Mouse (Mus musculus): Measurements from ENCODE around the gene AW549877. TPM values are rescaled to one million over a fixed set of nuclear protein-coding genes. Genes with fewer than 3 reads are reported as not detected.

Gene AW549877
- polyA plus RNA-seq, 1 experiment from 2014 or later: 7.6 TPM

GRCm38 (mm10) chr15:3973300-3973699, 22.2 kb downstream of the AW549877 start:
- WGBS (ENCODE audit: insufficient replicate concordance): 57% methylated on average over 3 of the region's 3 CpGs
- Histone ChIP-seq H3K36me3 (ENCODE audit: control insufficient read depth, insufficient read depth) (no peaks in the 10 kb centered on the region), H3K9me3 (replicated peaks; ENCODE audit: control insufficient read depth, low read length) (no peaks in the 10 kb centered on the region), H3K27me3 (ENCODE audit: control insufficient read depth, insufficient read depth, low read depth, low read length) (no peaks in the 10 kb centered on the region), H3K4me2 (ENCODE audit: low read depth, low read length) (no peak overlapping the region), H3K4me3 (ENCODE audit: low read depth, low read length) (no peak overlapping the region), H3K9ac (ENCODE audit: low read depth, low read length) (no peak overlapping the region), H3K4me1 (ENCODE audit: control insufficient read depth, low read depth, low read length) (no peaks in the 10 kb centered on the region), H3K27ac (ENCODE audit: low read length) (no peak overlapping the region)
- no peak for ATAC-seq (ENCODE audit: low read depth)

DNA sequence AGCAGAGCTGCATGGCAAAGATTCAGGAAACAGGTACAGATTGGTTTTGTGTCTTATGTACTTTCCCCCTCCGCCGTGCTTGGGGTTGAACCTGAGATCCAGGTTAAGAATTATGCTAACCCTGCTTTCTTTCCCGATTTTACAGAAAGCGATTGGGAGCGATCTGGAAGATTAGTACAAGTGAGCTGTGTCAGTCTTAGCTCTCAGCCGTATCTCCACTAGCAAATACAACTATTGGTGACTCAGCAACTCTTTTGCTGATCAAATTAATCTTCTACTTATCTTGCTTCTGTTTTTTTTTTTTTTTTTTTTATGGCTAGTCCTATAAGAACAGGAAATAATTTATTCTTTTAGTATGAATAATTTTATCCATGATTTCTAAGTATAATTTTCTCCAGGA, 25.4 kb downstream of the AW549877 start:
- Histone ChIP-seq H3K4me2 (ENCODE audit: low read depth, low read length) (no peak overlapping the region), H3K9me3 (replicated peaks; ENCODE audit: control insufficient read depth, low read length) (no peaks in the 10 kb centered on the region), H3K4me3 (ENCODE audit: low read depth, low read length) (no peak overlapping the region), H3K36me3 (ENCODE audit: control insufficient read depth, insufficient read depth) (no peaks in the 10 kb centered on the region), H3K27ac (ENCODE audit: low read length) (no peak overlapping the region), H3K4me1 (ENCODE audit: control insufficient read depth, low read depth, low read length) (no peaks in the 10 kb centered on the region), H3K27me3 (ENCODE audit: control insufficient read depth, insufficient read depth, low read depth, low read length) (no peaks in the 10 kb centered on the region), H3K9ac (ENCODE audit: low read depth, low read length) (no peak overlapping the region)
- no peak for ATAC-seq (ENCODE audit: low read depth)
- 77% methylated on average over 6 of the region's 6 CpGs for WGBS (ENCODE audit: insufficient replicate concordance)

DNA sequence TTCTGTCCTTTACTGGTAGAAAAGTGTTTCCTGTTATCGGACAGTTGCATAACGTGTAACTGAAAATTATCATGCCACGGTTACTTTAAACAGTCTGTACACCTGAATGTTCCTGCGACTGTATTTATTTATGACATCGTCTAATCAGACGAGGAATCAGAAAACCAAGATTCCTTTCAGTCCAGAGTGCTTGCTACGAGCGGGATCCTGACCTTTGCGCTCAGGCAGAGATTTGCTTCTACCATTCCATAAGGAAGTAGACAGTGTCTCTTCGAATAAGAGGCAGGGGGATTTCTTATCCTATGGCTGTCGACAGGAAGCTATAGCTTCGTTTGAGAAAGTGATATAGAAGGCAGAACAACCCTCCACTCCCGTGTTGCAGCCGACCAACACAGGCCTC, 25.8 kb downstream of the AW549877 start:
- 68% methylated on average over 14 of the region's 14 CpGs for WGBS (ENCODE audit: insufficient replicate concordance)
- ATAC-seq (ENCODE audit: low read depth): no peak
- no peak overlapping the region for H3K4me3 ChIP-seq (ENCODE audit: low read depth, low read length)
- no peaks in the 10 kb centered on the region for H3K9me3 ChIP-seq (replicated peaks; ENCODE audit: control insufficient read depth, low read length)
- H3K4me2 ChIP-seq (ENCODE audit: low read depth, low read length): no peak overlapping the region
- H3K9ac ChIP-seq (ENCODE audit: low read depth, low read length): no peak overlapping the region
- no peaks in the 10 kb centered on the region for H3K27me3 ChIP-seq (ENCODE audit: control insufficient read depth, insufficient read depth, low read depth, low read length)
- H3K36me3 ChIP-seq (ENCODE audit: control insufficient read depth, insufficient read depth): no peaks in the 10 kb centered on the region
- H3K27ac ChIP-seq (ENCODE audit: low read length): no peak overlapping the region
- H3K4me1 ChIP-seq (ENCODE audit: control insufficient read depth, low read depth, low read length): no peaks in the 10 kb centered on the region

DNA sequence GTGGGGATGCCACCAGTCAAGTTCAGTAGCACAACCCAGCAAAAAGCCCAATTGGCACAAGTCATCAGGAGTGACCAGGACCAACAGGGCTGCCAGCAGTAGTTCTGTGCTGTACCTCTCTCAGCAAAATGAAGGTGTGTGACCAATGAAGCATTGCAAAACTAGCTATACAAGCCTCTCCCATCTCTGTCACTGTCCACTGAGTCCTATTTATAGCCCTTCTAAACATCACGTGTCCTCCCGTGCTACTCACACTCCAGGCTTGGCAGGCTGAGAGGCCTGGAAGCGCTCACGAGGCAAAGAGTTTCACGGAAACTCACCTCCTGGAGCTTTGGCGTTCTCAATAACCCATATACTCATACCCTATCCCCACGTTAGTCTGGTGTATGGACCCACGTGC, 33.3 kb downstream of the AW549877 start:
- no peaks in the 10 kb centered on the region for H3K4me1 ChIP-seq (ENCODE audit: control insufficient read depth, low read depth, low read length)
- no peak for ATAC-seq (ENCODE audit: low read depth)
- no peak overlapping the region for H3K4me3 ChIP-seq (ENCODE audit: low read depth, low read length)
- 63% methylated on average over 8 of the region's 8 CpGs for WGBS (ENCODE audit: insufficient replicate concordance)
- H3K27ac ChIP-seq (ENCODE audit: low read length): no peak overlapping the region
- H3K9ac ChIP-seq (ENCODE audit: low read depth, low read length): no peak overlapping the region
- H3K9me3 ChIP-seq (replicated peaks; ENCODE audit: control insufficient read depth, low read length): no peaks in the 10 kb centered on the region
- no peaks in the 10 kb centered on the region for H3K36me3 ChIP-seq (ENCODE audit: control insufficient read depth, insufficient read depth)
- H3K4me2 ChIP-seq (ENCODE audit: low read depth, low read length): no peak overlapping the region
- no peaks in the 10 kb centered on the region for H3K27me3 ChIP-seq (ENCODE audit: control insufficient read depth, insufficient read depth, low read depth, low read length)

- no peaks in the 10 kb centered on the region for H3K27me3 ChIP-seq (ENCODE audit: control insufficient read depth, insufficient read depth, low read depth, low read length)
- no peak for ATAC-seq (ENCODE audit: low read depth)
- WGBS (ENCODE audit: insufficient replicate concordance): 50% methylated on average over 1 of the region's 1 CpGs
- H3K27ac ChIP-seq (ENCODE audit: low read length): no peak overlapping the region
- H3K9me3 ChIP-seq (replicated peaks; ENCODE audit: control insufficient read depth, low read length): no peaks in the 10 kb centered on the region
- H3K36me3 ChIP-seq (ENCODE audit: control insufficient read depth, insufficient read depth): no peaks in the 10 kb centered on the region
- H3K4me3 ChIP-seq (ENCODE audit: low read depth, low read length): no peak overlapping the region
- no peak overlapping the region for H3K4me2 ChIP-seq (ENCODE audit: low read depth, low read length)
- H3K4me1 ChIP-seq (ENCODE audit: control insufficient read depth, low read depth, low read length): no peaks in the 10 kb centered on the region
- H3K9ac ChIP-seq (ENCODE audit: low read depth, low read length): no peak overlapping the region
Measured at GRCm38 (mm10) chr15:3960094-3960493, 35.5 kb downstream of the AW549877 start.

GRCm38 (mm10) chr15:3957982-3958381, 37.6 kb downstream of the AW549877 start:
- H3K4me1 ChIP-seq (ENCODE audit: control insufficient read depth, low read depth, low read length): no peaks in the 10 kb centered on the region
- H3K27ac ChIP-seq (ENCODE audit: low read length): no peak overlapping the region
- no peak overlapping the region for H3K4me2 ChIP-seq (ENCODE audit: low read depth, low read length)
- WGBS (ENCODE audit: insufficient replicate concordance): 25% methylated on average over 4 of the region's 4 CpGs
- no peak overlapping the region for H3K9ac ChIP-seq (ENCODE audit: low read depth, low read length)
- no peaks in the 10 kb centered on the region for H3K27me3 ChIP-seq (ENCODE audit: control insufficient read depth, insufficient read depth, low read depth, low read length)
- no peak overlapping the region for H3K4me3 ChIP-seq (ENCODE audit: low read depth, low read length)
- no peaks in the 10 kb centered on the region for H3K36me3 ChIP-seq (ENCODE audit: control insufficient read depth, insufficient read depth)
- H3K9me3 ChIP-seq (replicated peaks; ENCODE audit: control insufficient read depth, low read length): no peaks in the 10 kb centered on the region
- no peak for ATAC-seq (ENCODE audit: low read depth)

DNA sequence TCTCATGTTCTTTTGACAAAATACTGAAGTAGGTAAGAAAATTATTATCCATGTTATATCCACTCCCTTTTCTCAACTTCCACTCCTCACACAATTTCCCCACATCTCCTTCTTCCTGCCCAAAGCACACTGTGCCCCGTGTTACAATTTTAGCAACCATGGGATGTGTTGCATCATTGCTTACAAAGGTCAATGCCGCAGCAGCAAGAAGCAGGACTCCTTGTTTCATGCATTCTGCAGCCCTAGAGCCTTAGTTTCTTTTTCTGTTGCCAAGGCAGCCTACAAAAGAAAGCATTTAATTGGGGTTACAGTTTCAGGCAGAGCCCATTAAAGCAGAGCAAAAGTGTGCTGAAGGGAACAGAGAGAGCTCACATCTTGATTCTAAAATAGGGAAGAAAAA, 40.6 kb downstream of the AW549877 start:
- no peak overlapping the region for H3K4me3 ChIP-seq (ENCODE audit: low read depth, low read length)
- ATAC-seq (ENCODE audit: low read depth): no peak
- no peaks in the 10 kb centered on the region for H3K9me3 ChIP-seq (replicated peaks; ENCODE audit: control insufficient read depth, low read length)

GRCm38 (mm10) chr15:3938132-3938531, 57.4 kb downstream of the AW549877 start:
- 63% methylated on average over 2 of the region's 2 CpGs for WGBS (ENCODE audit: insufficient replicate concordance)
- ATAC-seq (ENCODE audit: low read depth): no peak
- H3K4me1 ChIP-seq (ENCODE audit: control insufficient read depth, low read depth, low read length): no peaks in the 10 kb centered on the region

More for the DNA sequence above, 40.6 kb downstream of the AW549877 start:
- H3K4me2 ChIP-seq (ENCODE audit: low read depth, low read length): no peak overlapping the region
- no peaks in the 10 kb centered on the region for H3K36me3 ChIP-seq (ENCODE audit: control insufficient read depth, insufficient read depth)
- no peaks in the 10 kb centered on the region for H3K27me3 ChIP-seq (ENCODE audit: control insufficient read depth, insufficient read depth, low read depth, low read length)
- H3K27ac ChIP-seq (ENCODE audit: low read length): no peak overlapping the region
- no peaks in the 10 kb centered on the region for H3K4me1 ChIP-seq (ENCODE audit: control insufficient read depth, low read depth, low read length)
- H3K9ac ChIP-seq (ENCODE audit: low read depth, low read length): no peak overlapping the region
- WGBS (ENCODE audit: insufficient replicate concordance): 46% methylated on average over 2 of the region's 2 CpGs

GRCm38 (mm10) chr15:3936056-3936455, 59.5 kb downstream of the AW549877 start:
- Histone ChIP-seq H3K9me3 (replicated peaks; ENCODE audit: control insufficient read depth, low read length) (no peaks in the 10 kb centered on the region), H3K4me3 (ENCODE audit: low read depth, low read length) (no peak overlapping the region), H3K27me3 (ENCODE audit: control insufficient read depth, insufficient read depth, low read depth, low read length) (no peaks in the 10 kb centered on the region), H3K4me1 (ENCODE audit: control insufficient read depth, low read depth, low read length) (no peaks in the 10 kb centered on the region), H3K36me3 (ENCODE audit: control insufficient read depth, insufficient read depth) (no peaks in the 10 kb centered on the region), H3K4me2 (ENCODE audit: low read depth, low read length) (no peak overlapping the region), H3K9ac (ENCODE audit: low read depth, low read length) (no peak overlapping the region), H3K27ac (ENCODE audit: low read length) (no peak overlapping the region)
- ATAC-seq (ENCODE audit: low read depth): no peak
- 60% methylated on average over 3 of the region's 3 CpGs for WGBS (ENCODE audit: insufficient replicate concordance)

More at GRCm38 (mm10) chr15:3938132-3938531, 57.4 kb downstream of the AW549877 start:
- Histone ChIP-seq H3K27ac (ENCODE audit: low read length) (no peak overlapping the region), H3K9me3 (replicated peaks; ENCODE audit: control insufficient read depth, low read length) (no peaks in the 10 kb centered on the region), H3K36me3 (ENCODE audit: control insufficient read depth, insufficient read depth) (no peaks in the 10 kb centered on the region), H3K9ac (ENCODE audit: low read depth, low read length) (no peak overlapping the region), H3K4me3 (ENCODE audit: low read depth, low read length) (no peak overlapping the region), H3K27me3 (ENCODE audit: control insufficient read depth, insufficient read depth, low read depth, low read length) (no peaks in the 10 kb centered on the region), H3K4me2 (ENCODE audit: low read depth, low read length) (no peak overlapping the region)
